Mouse (Mus musculus) limb, embryonic 13.5 days (tissue): ENCODE results near the gene Ctnna2. TPM values are rescaled to one million over a fixed set of nuclear protein-coding genes. Genes with fewer than 3 reads are reported as not detected.

ENCODE experiments used
- ATAC-seq: fragments of 200-750 bp; cut with Nextera tagmentation; 2 replicates; pipeline ENCODE4 v1.8.0; 2017; ENCODE audit warnings: low read depth, moderate number of reproducible peaks, moderate TSS enrichment; ENCODE audit not compliant: low FRiP score
- H3K27ac ChIP-seq: fragments of 300-500 bp; sonication (generic); 2 replicates; pipeline ENCODE4 v1.5.1; 2015; ENCODE audit warnings: inconsistent platforms, mild to moderate bottlenecking, moderate library complexity
- H3K27me3 ChIP-seq: fragments of 300-500 bp; sonication (generic); 2 replicates; pipeline ENCODE4 v1.6.1; 2015; ENCODE audit warnings: mild to moderate bottlenecking, inconsistent platforms
- H3K36me3 ChIP-seq: fragments of 300-500 bp; sonication (generic); 2 replicates; pipeline ENCODE4 v1.6.1; 2015; ENCODE audit warnings: inconsistent platforms, mild to moderate bottlenecking, moderate library complexity
- H3K4me1 ChIP-seq: fragments of 300-500 bp; sonication (generic); 2 replicates; pipeline ENCODE4 v1.6.1; 2015; ENCODE audit warnings: inconsistent platforms
- H3K4me2 ChIP-seq: fragments of 300-500 bp; sonication (generic); replicated peaks from 2 replicates; pipeline ENCODE4 v1.6.1; 2015; ENCODE audit warnings: inconsistent platforms, mild to moderate bottlenecking, moderate library complexity
- H3K4me3 ChIP-seq: fragments of 300-500 bp; sonication (generic); 2 replicates; pipeline ENCODE4 v1.5.1; 2015; ENCODE audit warnings: moderate library complexity, mild to moderate bottlenecking, inconsistent platforms
- H3K9ac ChIP-seq: fragments of 300-500 bp; sonication (generic); 2 replicates; pipeline ENCODE4 v1.6.1; 2015; ENCODE audit warnings: mild to moderate bottlenecking, inconsistent platforms
- H3K9me3 ChIP-seq: fragments of 300-500 bp; sonication (generic); 2 replicates; pipeline ENCODE4 v1.6.1; 2016; ENCODE audit warnings: inconsistent platforms
- WGBS: fragments of 180-500 bp; shearing (Covaris S2); methylation state at CpG from one replicate; pipeline ENCODE4 v1.1.7; 2015; 5-methylcytosine and 5-hydroxymethylcytosine counted together
- polyA plus RNA-seq: library from polyadenylated mRNA; unstranded; fragments of >200 nt; fragmentation: Nextera tagmentation; extraction: Ambion mirVana; gene quantifications from 2 replicates; pipeline ENCODE4 v1.2.1, GENCODE M21; 2015

The Ctnna2 gene
- 2.1 and 2.6 TPM in 2 replicates for polyA plus RNA-seq

DNA sequence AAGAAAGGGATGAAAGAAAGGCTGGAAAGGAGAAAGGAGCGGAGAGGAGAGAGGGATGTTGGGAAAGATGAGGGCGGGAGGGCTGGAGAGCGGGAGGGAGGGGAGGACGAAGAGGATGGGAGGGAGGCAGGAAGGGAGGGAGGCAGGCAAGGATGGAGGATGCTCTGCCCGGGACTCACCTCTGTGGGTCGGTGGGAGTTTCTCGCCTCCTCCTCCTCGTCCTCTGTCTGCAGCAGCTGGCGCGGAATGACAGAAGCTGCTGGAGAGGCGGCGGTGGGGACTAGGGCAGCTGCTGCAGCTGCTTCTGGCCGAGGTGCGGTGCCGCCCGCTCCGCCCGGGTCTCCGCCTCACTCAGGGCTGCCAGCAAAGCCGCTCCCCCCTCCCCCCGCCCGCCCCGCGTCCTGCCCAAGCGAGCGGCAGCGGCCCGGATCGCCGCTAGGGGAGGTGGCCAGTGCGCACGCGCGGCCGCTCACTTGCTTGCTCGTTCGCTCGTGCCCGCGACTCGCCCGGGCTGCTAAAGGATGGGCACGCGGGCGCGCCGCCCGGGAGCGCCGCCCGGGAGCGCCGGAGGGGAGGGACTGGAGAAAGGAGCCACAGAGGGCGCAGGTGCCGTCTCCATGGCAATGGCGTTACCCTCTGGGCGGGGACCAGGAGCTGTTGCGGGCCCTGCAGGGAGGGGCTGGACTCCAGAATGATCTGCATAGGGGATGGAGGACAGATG lies at the start of gene Ctnna2:
Gene Ctnna2, minus strand, starts transcription at position 459 of the 721 bp plus-strand sequence.
- H3K4me2 ChIP-seq: peak within 1 kb of the TSS; percentile 83
- no peaks in the 10 kb centered on the region for H3K36me3 ChIP-seq
- H3K9me3 ChIP-seq: no peaks in the 10 kb centered on the region
- H3K27me3 ChIP-seq: peaks cover 14% of the 10 kb centered on the region
- peak within 1 kb of the TSS; percentile 51 for H3K4me3 ChIP-seq
- peaks cover 8% of the 10 kb centered on the region; the same call in 1 of the 2 replicates for H3K4me1 ChIP-seq
- ATAC-seq: peak; percentile 93
- no peak within 1 kb of the TSS for H3K27ac ChIP-seq
- under 1% methylated on average over 41 of the region's 58 CpGs for WGBS
- H3K9ac ChIP-seq: peak within 1 kb of the TSS; percentile 62; the same call in 1 of the 2 replicates

DNA sequence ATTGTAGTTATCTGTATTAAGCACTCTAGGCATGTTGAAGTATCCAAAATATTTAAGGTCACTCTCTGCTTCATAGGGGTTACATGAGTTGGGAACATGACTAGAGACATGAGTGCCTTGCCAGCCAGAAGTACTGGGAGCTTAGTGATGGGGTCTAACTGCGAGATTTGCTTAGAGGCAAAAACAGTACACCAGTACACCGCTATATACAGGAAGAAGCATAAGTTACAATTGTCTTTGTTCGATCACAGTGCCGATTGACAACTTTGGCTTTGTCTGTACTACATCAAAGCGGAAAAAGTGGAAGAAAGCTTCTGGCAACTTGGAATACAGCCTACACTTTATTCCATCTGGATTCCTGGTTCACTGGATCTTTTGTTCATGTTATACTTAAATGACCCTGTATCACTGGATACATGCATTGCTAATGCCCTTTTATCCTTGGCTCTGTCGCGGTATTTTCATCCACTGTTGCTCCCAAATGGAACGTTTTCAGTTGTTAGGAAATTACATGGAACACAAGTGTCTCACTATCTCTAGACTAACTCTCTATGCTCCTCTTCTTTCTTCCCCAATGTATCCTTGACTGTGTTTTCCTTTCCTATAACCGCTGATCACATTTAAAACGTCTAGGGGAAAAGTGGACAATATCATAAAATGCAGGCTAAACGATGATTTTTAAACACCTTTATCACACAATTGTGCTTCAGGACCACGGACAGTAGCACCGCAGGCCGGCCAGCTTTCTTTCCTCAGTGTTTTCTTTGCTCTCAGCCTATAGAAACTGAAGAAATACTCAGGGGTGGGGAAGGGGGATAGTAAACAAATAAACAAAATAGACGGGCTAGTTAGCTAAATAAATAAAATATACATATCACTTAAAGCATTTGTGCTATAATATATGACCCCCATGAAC lies 896 bp upstream of the Ctnna2 start:
- WGBS: 17% methylated on average over 15 of the region's 15 CpGs
- H3K4me3 ChIP-seq: peak overlapping the region; percentile 51
- H3K9ac ChIP-seq: no peak overlapping the region
- H3K4me2 ChIP-seq: peak overlapping the region; percentile 83
- peaks cover 14% of the 10 kb centered on the region for H3K27me3 ChIP-seq
- no peaks in the 10 kb centered on the region for H3K36me3 ChIP-seq
- ATAC-seq: 0 out of 2 replicates have a peak, but pooled peaks have one; percentile 7
- H3K27ac ChIP-seq: no peak overlapping the region
- peaks cover 8% of the 10 kb centered on the region; the same call in 1 of the 2 replicates for H3K4me1 ChIP-seq
- no peaks in the 10 kb centered on the region for H3K9me3 ChIP-seq

DNA sequence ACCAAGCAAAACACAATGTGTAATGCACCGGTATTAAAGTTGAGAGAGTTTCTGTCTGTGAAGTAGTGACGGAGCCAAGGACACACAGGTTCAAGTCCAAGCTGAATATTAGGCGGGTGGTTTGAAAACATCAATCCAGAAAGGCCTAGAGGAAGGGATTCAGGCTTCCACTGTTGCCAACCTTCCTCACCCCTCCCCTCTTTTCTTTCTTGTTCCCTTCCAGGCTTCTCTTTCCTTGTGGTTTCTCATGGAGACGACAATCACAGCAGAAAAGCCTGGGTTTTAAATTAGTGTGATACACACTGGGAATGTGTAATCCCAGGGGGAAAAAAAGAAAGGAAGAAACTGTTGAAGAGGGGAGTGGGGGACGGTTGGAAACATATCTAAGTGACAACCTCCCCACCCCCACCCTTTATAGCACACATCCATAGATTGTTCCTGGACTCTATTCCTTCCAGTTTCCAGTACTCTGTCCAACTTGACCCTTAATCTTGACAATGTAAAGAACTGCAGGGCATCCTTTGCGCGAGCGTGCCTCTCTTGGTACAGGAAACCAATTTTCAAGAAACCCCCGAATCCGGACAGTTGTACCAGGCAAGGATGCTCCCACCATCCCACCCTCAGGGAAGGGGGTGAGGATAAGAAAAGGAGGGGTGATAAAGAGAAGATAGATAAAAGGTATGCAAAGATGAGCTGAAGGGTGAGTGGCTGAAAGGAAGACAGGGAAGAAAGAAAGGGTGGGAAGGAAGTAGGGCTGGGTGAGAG lies 841 bp downstream of the Ctnna2 start:
- no peak for ATAC-seq
- Histone ChIP-seq H3K27ac (no peak overlapping the region), H3K9ac (no peak overlapping the region), H3K27me3 (peaks cover 14% of the 10 kb centered on the region), H3K4me3 (peak overlapping the region; percentile 51), H3K4me1 (peaks cover 8% of the 10 kb centered on the region; the same call in 1 of the 2 replicates), H3K4me2 (peak overlapping the region; percentile 83), H3K36me3 (no peaks in the 10 kb centered on the region), H3K9me3 (no peaks in the 10 kb centered on the region)
- WGBS: 22% methylated on average over 10 of the region's 10 CpGs

DNA sequence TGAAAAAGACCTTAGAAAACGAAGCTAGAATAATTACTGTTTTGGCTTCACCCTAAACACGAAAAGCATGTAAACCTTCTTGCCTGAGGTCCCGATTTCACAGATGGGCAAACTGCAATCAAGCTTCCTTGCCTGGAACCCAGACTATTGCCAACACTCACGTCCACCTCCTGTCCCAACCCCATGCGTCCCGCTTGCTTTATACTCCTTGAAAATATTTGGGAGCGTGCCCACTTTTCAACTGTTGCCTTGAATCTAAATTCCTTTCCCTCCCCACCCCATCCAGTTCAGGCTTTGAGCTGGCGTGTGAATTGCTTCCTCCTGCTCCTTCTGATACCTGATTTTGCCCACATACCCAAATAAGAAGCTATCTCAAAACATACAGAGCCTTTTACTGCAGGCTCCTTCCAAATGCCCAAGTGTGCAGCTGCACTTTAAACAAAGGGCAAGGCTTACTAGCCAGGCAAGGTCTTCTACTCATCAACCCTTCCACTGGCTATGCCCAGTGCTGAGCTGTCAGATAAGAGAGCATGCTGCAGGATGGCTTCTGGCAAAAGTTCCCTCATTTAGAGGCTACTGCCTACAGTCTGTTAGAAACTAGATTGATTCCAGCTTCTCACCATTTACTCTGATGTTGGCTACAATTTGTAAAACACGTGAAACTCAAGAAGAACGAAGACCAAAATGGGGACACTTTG lies 8.8 kb downstream of the Ctnna2 start:
- 70% methylated on average over 10 of the region's 10 CpGs for WGBS
- ATAC-seq: no peak
- Histone ChIP-seq H3K9me3 (no peaks in the 10 kb centered on the region), H3K36me3 (no peaks in the 10 kb centered on the region), H3K4me2 (no peak overlapping the region), H3K9ac (no peak overlapping the region), H3K4me1 (no peaks in the 10 kb centered on the region), H3K27me3 (no peaks in the 10 kb centered on the region), H3K27ac (no peak overlapping the region), H3K4me3 (no peak overlapping the region)

DNA sequence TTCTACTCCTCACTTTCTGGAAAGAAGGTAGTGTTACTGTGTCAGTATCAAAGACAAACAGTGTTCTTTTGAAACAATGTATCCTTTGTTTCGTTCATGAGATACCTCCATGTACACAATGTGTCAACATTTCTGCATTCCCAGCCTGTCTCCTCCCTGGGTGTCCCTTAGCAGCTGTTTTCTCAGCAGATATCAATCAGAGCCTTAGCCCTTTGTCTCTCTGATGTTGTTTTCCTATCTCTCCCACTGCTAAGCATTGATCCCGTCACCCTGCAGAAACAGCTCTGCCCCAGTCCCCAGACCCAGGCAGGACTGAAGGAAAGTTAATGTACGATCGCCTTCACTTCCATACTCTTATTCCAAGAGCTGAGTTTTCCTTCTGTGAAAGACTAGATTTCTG lies 9.7 kb downstream of the Ctnna2 start:
- 66% methylated on average over 4 of the region's 4 CpGs for WGBS

DNA sequence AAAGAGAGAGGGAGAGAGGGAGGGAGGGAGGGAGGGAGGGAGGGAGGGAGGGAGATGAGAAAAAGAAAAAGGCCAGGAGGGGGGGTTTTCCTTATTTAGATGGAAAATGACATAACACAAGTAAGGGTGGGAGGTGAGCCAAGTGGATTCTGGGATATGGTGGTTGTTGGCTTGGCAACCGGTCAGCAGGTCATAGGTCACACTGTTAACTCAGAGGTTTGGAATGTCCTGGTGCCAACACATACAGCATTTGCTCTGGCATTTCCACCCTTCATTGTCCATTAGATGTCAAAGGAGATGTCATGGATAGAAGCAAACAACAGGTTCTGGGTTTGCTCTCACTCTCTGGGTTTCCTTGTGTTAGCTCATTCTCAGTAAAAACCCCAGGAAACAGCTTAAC lies 17.5 kb downstream of the Ctnna2 start:
- H3K9me3 ChIP-seq: no peaks in the 10 kb centered on the region
- no peak overlapping the region for H3K4me3 ChIP-seq
- H3K4me1 ChIP-seq: no peaks in the 10 kb centered on the region
- no peak overlapping the region for H3K4me2 ChIP-seq
- H3K27ac ChIP-seq: no peak overlapping the region
- H3K36me3 ChIP-seq: no peaks in the 10 kb centered on the region
- no peak overlapping the region for H3K9ac ChIP-seq
- WGBS: 61% methylated on average over 1 of the region's 1 CpGs
- H3K27me3 ChIP-seq: no peaks in the 10 kb centered on the region
- no peak for ATAC-seq

More for the DNA sequence above, 9.7 kb downstream of the Ctnna2 start:
- ATAC-seq: no peak
- no peak overlapping the region for H3K27ac ChIP-seq
- no peaks in the 10 kb centered on the region for H3K27me3 ChIP-seq
- no peak overlapping the region for H3K4me3 ChIP-seq
- H3K4me1 ChIP-seq: no peaks in the 10 kb centered on the region
- H3K4me2 ChIP-seq: no peak overlapping the region
- H3K9ac ChIP-seq: no peak overlapping the region
- no peaks in the 10 kb centered on the region for H3K9me3 ChIP-seq
- no peaks in the 10 kb centered on the region for H3K36me3 ChIP-seq

DNA sequence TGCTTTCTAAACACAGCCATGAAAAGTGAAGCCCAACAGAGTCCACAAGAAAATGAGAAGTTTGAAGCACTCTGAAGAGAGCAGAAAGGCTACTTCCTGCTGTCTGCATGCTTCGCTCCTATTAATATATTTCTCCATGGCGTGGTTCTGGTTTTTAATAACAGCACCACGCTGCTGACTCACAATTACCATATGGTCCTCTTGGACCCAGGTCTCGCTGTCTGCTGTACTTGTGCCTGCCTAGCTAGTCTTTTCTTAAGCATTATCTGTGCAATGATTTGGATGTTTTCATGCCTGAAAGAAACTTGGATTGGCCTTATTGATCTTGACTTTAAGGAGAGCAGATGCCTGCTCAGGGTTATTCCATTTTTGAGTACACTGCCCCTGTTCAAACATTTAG lies 28.2 kb downstream of the Ctnna2 start:
- no peak for ATAC-seq
- no peak overlapping the region for H3K27ac ChIP-seq
- no peak overlapping the region for H3K4me2 ChIP-seq
- no peaks in the 10 kb centered on the region for H3K9me3 ChIP-seq
- no peak overlapping the region for H3K4me3 ChIP-seq
- WGBS: 86% methylated on average over 4 of the region's 4 CpGs
- no peaks in the 10 kb centered on the region for H3K36me3 ChIP-seq
- H3K27me3 ChIP-seq: no peaks in the 10 kb centered on the region
- no peaks in the 10 kb centered on the region for H3K4me1 ChIP-seq
- no peak overlapping the region for H3K9ac ChIP-seq

DNA sequence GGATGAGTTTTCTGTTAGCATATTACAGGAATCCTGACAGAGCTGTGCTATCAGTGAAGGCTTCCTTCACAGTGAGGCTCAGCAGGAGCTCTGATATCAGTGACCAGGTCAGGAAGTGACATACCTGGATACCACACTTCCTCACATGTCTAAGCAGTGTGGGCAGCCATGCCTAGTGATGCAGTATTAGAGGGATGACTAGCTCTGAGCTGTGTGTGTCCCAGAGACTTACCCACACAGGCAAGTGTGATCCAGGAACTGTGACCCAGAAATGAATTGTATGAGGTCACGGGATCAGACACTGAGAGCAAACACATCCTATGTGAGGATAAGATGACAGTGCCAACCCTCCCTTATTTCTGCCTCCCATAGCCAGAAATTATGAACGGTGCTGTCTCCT lies 28.8 kb downstream of the Ctnna2 start:
- Histone ChIP-seq H3K36me3 (no peaks in the 10 kb centered on the region), H3K27me3 (no peaks in the 10 kb centered on the region), H3K9ac (no peak overlapping the region), H3K9me3 (no peaks in the 10 kb centered on the region), H3K4me1 (no peaks in the 10 kb centered on the region), H3K4me2 (no peak overlapping the region), H3K4me3 (no peak overlapping the region), H3K27ac (no peak overlapping the region)
- no peak for ATAC-seq
- WGBS: 93% methylated on average over 2 of the region's 2 CpGs

DNA sequence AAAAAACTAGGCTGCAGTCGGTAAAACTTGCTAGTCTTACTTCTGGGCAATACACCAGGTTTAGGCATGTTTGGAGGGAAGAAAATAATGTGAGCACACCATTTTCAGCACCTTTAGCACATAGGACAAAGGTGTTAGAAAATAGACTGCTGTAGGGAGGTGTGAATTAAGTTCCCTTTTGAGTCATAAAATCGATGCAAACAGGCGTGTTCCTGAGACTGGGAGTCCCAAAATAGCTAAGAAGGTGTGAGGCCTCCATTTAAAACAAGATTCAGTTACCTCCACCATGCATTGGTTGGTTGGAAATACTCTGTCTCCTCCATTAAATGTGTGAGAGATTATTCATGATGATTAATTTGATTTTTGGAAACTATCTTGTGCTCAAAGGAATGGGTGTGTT lies 50.1 kb downstream of the Ctnna2 start:
- H3K9ac ChIP-seq: no peak overlapping the region
- H3K27ac ChIP-seq: no peak overlapping the region
- H3K36me3 ChIP-seq: no peaks in the 10 kb centered on the region
- no peaks in the 10 kb centered on the region for H3K27me3 ChIP-seq
- no peak overlapping the region for H3K4me2 ChIP-seq
- H3K4me1 ChIP-seq: no peaks in the 10 kb centered on the region
- no peaks in the 10 kb centered on the region for H3K9me3 ChIP-seq
- ATAC-seq: no peak
- WGBS: 67% methylated on average over 3 of the region's 3 CpGs
- no peak overlapping the region for H3K4me3 ChIP-seq

DNA sequence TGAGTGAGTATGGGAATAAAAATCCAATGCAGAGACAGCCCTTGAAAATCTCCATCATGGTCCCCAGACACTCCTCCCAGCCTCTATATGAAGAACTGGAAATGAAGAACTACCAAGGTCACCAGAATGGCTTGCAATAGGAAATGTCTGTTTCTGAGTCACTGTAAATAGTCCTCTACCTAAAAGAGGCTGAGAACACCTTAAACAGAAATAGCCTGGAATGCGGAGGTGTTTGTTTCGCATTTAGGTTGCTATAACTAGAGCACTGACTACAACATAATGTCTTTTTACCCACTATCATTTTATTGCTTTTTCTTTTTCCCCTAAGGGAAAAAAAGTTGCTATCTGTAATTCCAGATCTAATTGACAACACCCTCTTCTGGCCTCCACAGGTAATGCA lies 106.3 kb downstream of the Ctnna2 start:
- H3K27ac ChIP-seq: no peak overlapping the region
- no peaks in the 10 kb centered on the region for H3K27me3 ChIP-seq
- no peak for ATAC-seq
- WGBS: 95% methylated on average over 2 of the region's 2 CpGs
- no peaks in the 10 kb centered on the region for H3K4me1 ChIP-seq
- H3K36me3 ChIP-seq: no peaks in the 10 kb centered on the region
- no peak overlapping the region for H3K4me3 ChIP-seq
- no peaks in the 10 kb centered on the region for H3K9me3 ChIP-seq
- H3K4me2 ChIP-seq: no peak overlapping the region
- H3K9ac ChIP-seq: no peak overlapping the region

DNA sequence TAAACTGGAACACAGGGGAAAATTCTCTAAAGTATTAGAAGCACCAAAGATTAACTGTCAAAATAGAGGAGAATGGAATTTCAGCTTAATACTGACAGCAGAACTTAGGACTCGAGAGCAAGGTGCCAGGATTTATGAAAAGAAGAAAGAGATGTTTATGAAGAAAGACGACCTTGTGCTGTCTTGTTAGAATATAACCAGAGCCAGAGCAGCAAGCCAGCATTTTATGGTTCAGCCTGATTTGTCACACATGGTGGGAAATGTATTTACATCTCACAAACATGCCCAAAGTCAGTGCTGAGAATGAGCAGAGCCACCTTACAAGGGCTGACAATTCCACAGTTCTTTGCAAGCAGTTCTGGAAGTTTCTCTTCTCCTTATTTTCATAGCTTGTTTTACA lies 110.2 kb downstream of the Ctnna2 start:
- Histone ChIP-seq H3K4me3 (no peak overlapping the region), H3K36me3 (no peaks in the 10 kb centered on the region), H3K4me1 (no peaks in the 10 kb centered on the region), H3K9ac (no peak overlapping the region), H3K27me3 (no peaks in the 10 kb centered on the region), H3K27ac (no peak overlapping the region), H3K4me2 (no peak overlapping the region), H3K9me3 (no peaks in the 10 kb centered on the region)
- WGBS: 14% methylated on average over 2 of the region's 2 CpGs
- ATAC-seq: no peak
